8 mouse cellular contexts compared by ENCODE assay signal in the genomic region with DNA sequence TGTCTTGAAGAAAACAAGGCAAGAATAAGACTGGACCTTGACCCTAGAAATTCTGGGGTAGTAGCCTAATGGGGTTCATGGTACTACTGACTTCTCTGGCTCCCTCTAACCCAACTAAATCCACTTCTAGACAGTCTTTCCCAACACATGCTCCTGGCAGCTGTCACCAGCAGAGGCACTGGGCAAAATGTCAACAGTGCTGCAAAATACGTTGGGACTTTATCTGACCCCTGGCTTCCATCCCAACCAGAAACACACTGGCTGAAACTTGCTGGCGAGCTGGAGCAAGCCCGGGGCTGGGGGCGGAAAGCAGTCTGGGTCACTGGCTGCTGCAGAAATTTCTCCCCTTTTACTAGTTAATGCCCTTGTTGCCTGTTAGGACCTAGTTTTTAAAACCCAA. TPM values are rescaled to one million over a fixed set of nuclear protein-coding genes. Genes with fewer than 3 reads are reported as not detected.
DNase-seq lines count a peak whose midpoint lies in the region; ATAC-seq and TF ChIP-seq lines count a peak whose summit lies in the region.

No protein-coding gene starts in this region.

- H3K4me3 ChIP-seq in hindbrain, postnatal 0 days (ENCODE audit: low read length) = no peak overlapping the region
- H3K4me3 ChIP-seq in liver, embryonic 15.5 days (replicated peaks) = peak overlapping the region; percentile 39

- no peak overlapping the region for H3K9ac ChIP-seq in hindbrain, postnatal 0 days (replicated peaks; ENCODE audit: low read length)
- 0 out of 2 replicates have a peak overlapping the region, but pooled peaks have one; percentile 32 for H3K9ac ChIP-seq in liver, embryonic 15.5 days

- no peaks in the 10 kb centered on the region for H3K9me3 ChIP-seq in hindbrain, postnatal 0 days (ENCODE audit: low read length)
- H3K9me3 ChIP-seq in liver, embryonic 15.5 days (replicated peaks) = no peaks in the 10 kb centered on the region

- 0 out of 2 replicates have a peak, but pooled peaks have one; percentile 9 for TF ChIP-seq CTCF in hindbrain, postnatal 0 days (IDR thresholded peaks at IDR 0.05; ENCODE audit: low read depth)

- peaks cover 15% of the 10 kb centered on the region; the same call in 1 of the 2 replicates for H3K4me1 ChIP-seq in hindbrain, postnatal 0 days (ENCODE audit: insufficient read depth, low read length)
- H3K4me1 ChIP-seq in liver, embryonic 15.5 days (replicated peaks) = peaks cover 53% of the 10 kb centered on the region

- peak overlapping the region; percentile 70 for H3K27ac ChIP-seq in hindbrain, postnatal 0 days
- peak overlapping the region; percentile 51 for H3K27ac ChIP-seq in liver, embryonic 15.5 days (replicated peaks)

- 16% methylated on average over 4 of the region's 4 CpGs for WGBS in hindbrain, postnatal 0 days
- WGBS in liver, embryonic 15.5 days (ENCODE audit: insufficient replicate concordance) = 10% methylated on average over 4 of the region's 4 CpGs

- H3K27me3 ChIP-seq in hindbrain, postnatal 0 days (ENCODE audit: insufficient read depth, low read length) = no peaks in the 10 kb centered on the region
- peaks cover 18% of the 10 kb centered on the region for H3K27me3 ChIP-seq in liver, embryonic 15.5 days

- DNase-seq in ovary, adult 18-20 months (ENCODE audit: low spot score) = peak; percentile 73
- no peak for DNase-seq in ovary, postnatal 10 days (ENCODE audit: low spot score)
- DNase-seq in gastrocnemius, postnatal 10 days = peak; percentile 67
- DNase-seq in hindbrain, postnatal 0 days (ENCODE audit: low spot score) = peak; percentile 88
- DNase-seq in ovary, postnatal 36 days (ENCODE audit: low spot score) = peak; percentile 68
- no peak for DNase-seq in cerebellum, adult 9-11 months
- DNase-seq in cerebellum, adult 11 months = no peak

- peak overlapping the region; percentile 53 for H3K4me2 ChIP-seq in hindbrain, postnatal 0 days (ENCODE audit: low read depth, low read length)
- peak overlapping the region; percentile 63 for H3K4me2 ChIP-seq in liver, embryonic 15.5 days

- H3K36me3 ChIP-seq in hindbrain, postnatal 0 days (ENCODE audit: insufficient read depth, low read length) = no peaks in the 10 kb centered on the region
- H3K36me3 ChIP-seq in liver, embryonic 15.5 days (replicated peaks) = no peaks in the 10 kb centered on the region

- ATAC-seq in hindbrain, postnatal 0 days = peak; percentile 27
- ATAC-seq in liver, embryonic 15.5 days (ENCODE audit: insufficient read depth) = peak; percentile 31; the same call in 1 of the 2 replicates

RNA-seq across cellular contexts. Expression of a gene that starts 35.5 kb away (rescaled TPM):
- total RNA-seq in gastrocnemius, postnatal 10 days (2021) = 10 to 100 TPM; 14.2 to 39.1 TPM
- 55.9 and 76.6 TPM in 2 replicates for total RNA-seq in hindbrain, postnatal 0 days (2014; rRNA removed)
- 55.2 and 56.9 TPM in 2 replicates for polyA plus RNA-seq in hindbrain, postnatal 0 days (2015; fragmentation: Nextera tagmentation; extraction: Ambion mirVana)
- 5.6 and 6.6 TPM in 2 replicates for polyA plus RNA-seq in liver, embryonic 15.5 days (2015; fragmentation: Nextera tagmentation; extraction: Ambion mirVana)

RNA-seq across cellular contexts. Expression of a gene that starts 36.8 kb away (rescaled TPM):
- 10 to 100 TPM; 44.0 to 44.9 TPM for total RNA-seq in gastrocnemius, postnatal 10 days (2021)
- total RNA-seq in hindbrain, postnatal 0 days (2014; rRNA removed) = 45.1 and 56.8 TPM in 2 replicates
- 25.5 and 26.4 TPM in 2 replicates for polyA plus RNA-seq in hindbrain, postnatal 0 days (2015; fragmentation: Nextera tagmentation; extraction: Ambion mirVana)
- polyA plus RNA-seq in liver, embryonic 15.5 days (2015; fragmentation: Nextera tagmentation; extraction: Ambion mirVana) = 14.3 and 15.0 TPM in 2 replicates

Comparison
In these comparisons a context has a peak if more than half of its experiments do, and no peak if none do; other contexts are left out.
1. DNase-seq: peak in ovary, adult 18-20 months (single experiment), gastrocnemius, postnatal 10 days (single experiment), hindbrain, postnatal 0 days (single experiment) and ovary, postnatal 36 days (single experiment); none in ovary, postnatal 10 days (single experiment), cerebellum, adult 9-11 months (single experiment) and cerebellum, adult 11 months (single experiment).